Mouse (Mus musculus) layer of hippocampus, postnatal 10 days (tissue): Measurements from ENCODE around the gene Mdfic. TPM values are rescaled to one million over a fixed set of nuclear protein-coding genes. Genes with fewer than 3 reads are reported as not detected.
"Not testable (repeated sequence)": the region's sequence is repeated elsewhere in the genome, so short reads cannot be mapped to it uniquely, and the experiment has no call there.

Experiments
- DNase-seq, 2 experiments: peaks; one replicate each; pipeline ENCODE4 v3.0.0; 2021; ENCODE audit warnings: low spot score in 2 of 2
- long read RNA-seq: library from polyadenylated mRNA; stranded (forward); transcript quantifications from one replicate; pipeline ENCODE4 v2.0.0, GENCODE M21; 2023
- total RNA-seq, 2 experiments: library from RNA; stranded (reverse); gene quantifications; 2 replicates each; pipeline ENCODE4 v1.2.3; 2021

The Mdfic gene
- total RNA-seq = 1 to 10 TPM; 4.0 to 6.0 TPM
- long read RNA-seq, partial matches to known transcripts = 0 of 1 reads
- long read RNA-seq, other reads (novel, unspliced or antisense) = 0 of 1 reads

GRCm38 (mm10) chr6:15720461-15720817, at the start of gene Mdfic:
TSS of gene Mdfic (plus strand) at chr6:15720661.
- DNase-seq = peak; percentile 27 to 39

GRCm38 (mm10) chr6:15671364-15671763, 49.1 kb upstream of the Mdfic start:
- no peak for DNase-seq

DNA sequence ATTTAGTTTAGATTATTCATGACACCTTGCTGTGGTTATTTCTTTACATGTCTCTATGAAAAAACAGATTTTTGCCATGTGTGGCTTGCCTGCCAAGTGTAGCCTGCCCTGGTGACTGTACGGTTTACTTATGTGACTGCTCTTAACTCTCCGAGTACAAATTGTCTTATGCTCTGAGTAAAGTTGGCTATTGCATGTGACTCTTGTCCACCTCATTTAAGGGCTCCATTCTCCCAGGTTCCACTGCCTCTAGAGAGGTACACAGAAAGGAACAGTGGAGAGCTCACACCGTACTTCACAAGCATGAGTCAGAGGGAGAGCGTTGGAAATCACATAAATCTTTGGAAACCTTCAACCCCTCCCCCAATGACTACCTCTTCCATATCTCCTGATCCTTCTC, 10.4 kb upstream of the Mdfic start:
- DNase-seq = no peak

GRCm38 (mm10) chr6:15710706-15711105, 9.8 kb upstream of the Mdfic start:
- no peak for DNase-seq

DNA sequence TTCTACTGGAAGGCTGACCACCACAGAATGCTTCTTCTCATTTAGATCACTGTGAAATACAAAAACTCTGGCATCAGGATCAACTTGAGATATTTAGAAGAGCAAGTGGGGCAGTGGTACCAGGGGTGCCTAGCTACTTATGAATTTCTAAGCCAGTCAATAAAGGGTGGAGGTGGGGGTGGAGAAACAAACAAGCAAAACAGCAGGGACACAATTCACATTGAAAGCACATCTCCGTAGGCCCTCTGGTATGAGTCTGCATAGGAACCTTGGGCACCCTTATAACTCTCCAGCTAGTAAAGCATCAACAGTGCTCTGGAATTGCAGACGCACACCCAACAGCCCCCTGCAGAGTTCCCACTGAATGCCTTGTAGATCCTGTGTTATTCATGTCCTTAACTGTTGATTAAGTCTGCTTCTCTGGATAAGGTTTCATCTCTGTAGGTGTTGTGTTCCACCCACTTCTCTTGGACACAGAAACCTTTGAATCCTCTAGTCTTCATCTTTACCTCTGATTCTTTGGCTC, 7.5 kb upstream of the Mdfic start:
- DNase-seq = no peak

DNA sequence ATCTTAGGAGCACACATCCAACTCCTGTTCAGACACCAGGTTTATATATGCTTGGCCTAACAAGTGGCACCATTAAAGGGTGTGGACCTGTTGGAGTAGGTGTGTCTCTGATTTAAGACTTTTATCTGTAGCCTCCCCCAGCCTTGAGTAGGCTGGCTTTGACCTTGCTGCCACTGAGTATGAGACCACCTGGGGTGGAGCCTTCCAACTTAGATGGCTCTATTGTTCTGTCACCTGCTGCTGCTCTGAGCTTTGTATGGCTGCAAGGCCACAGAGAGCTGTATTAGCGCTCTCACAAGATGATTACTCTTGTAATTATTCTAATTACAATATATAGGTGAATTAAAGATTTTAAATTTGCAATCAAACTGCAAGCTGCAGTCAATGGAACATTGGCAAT, 6.4 kb upstream of the Mdfic start:
- not testable (repeated sequence) for DNase-seq

DNA sequence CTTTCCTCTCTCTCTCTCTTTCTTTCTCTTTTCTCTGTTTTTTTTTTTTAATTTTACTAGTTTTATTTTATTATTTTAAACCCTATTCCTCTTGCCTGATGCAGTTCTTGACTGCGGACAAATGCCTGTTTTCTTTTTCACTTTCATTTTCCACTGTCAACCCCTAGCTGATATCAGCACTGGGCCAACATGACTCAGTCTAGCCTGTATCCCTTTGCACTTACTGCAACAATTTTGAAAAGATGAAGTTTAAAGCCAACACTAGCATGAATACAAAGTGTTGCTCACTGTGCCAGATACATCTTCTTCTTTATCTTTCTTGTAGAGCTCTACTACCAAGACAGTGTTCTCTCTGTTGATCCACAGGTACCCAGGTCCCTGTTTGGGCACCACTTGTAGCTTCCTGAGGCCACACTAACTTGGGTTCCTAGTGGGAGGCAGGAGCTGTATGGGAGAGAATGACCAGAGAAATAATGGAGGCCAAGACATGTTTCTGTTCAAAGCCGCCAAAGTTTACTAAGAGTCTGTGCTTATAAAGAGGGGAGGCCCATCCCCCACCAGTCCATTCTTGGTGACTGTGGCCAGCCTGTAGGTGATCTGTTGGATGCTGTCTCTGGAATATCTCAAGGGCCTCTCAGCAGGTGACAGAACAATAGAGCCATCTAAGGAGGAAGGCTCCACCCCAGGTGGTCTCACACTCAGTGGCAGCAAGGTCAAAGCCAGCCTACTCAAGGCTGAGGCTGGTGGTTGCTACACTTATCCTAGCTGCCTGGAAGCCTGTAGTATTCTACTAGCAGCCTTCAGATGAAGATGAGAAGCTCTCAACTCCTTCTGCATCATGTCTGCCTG, 5.2 kb upstream of the Mdfic start:
- DNase-seq = no peak

DNA sequence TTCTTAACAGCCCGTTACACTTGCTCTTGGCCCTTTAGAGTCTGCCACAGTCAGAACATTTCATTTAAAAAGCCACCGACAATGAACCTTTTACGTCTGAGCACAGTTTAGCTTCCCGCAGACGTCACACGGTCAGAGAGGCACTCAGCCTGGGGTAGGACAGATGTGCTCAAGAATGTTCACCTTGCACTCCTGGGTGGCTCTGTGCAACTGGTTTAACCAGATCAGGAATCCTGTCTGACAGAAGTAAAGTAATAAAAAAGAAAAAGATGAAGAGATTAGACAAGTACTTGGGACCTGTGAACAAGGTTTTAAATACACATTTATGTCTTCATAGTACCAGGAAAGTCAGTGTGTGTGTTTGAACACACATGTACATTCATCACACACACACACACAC, 542 bp upstream of the Mdfic start:
- DNase-seq = no peak

DNA sequence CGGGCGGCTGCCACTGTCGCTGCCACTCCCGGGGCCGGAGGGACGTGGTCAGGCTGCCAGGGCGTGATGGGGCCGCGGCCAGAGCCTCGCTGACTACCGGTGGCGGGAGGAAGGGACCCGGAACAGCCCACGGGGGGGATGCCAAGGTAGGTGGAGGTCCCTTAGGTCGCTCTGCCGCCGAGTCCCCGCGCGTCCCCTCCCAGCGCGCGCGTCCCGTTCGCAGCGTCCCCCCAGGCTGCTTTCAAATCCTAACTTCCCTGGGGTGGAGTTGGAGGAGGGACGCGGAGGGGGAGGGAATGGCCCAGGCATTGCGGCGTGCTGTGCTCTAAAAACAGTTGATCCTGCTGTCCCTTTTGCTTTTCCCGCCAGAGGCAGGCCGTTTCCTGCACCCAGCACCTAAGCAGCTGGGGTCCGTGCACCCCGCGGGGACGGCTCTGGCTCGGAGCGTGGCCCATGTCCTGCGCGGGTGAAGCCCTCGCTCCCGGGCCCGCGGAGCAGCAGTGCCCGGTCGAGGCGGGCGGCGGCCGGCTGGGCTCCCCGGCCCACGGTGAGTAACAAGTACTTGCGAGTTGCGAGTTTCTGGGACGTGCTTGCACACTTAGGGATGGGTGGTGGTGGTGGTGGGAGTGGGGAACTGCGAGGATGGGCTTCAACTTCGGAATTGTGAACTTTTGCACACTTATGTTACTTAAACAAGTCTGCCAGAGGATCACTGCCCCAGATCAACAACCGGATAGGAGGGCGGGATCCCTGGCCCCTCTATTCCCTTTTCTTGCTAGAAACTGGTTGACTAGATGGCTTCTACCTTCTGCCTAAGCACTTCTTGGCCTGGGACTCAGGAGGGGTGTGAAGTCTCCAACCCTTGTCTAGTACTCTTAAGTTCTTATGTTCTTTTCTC, 606 bp downstream of the Mdfic start:
- DNase-seq = peak; percentile 20 to 44

- no peak for DNase-seq
Measured at GRCm38 (mm10) chr6:15721716-15722031, 1.2 kb downstream of the Mdfic start.

GRCm38 (mm10) chr6:15722631-15723030, 2.2 kb downstream of the Mdfic start:
- not testable (repeated sequence) for DNase-seq

- DNase-seq = no peak
Measured at GRCm38 (mm10) chr6:15724304-15724703, 3.8 kb downstream of the Mdfic start.

DNA sequence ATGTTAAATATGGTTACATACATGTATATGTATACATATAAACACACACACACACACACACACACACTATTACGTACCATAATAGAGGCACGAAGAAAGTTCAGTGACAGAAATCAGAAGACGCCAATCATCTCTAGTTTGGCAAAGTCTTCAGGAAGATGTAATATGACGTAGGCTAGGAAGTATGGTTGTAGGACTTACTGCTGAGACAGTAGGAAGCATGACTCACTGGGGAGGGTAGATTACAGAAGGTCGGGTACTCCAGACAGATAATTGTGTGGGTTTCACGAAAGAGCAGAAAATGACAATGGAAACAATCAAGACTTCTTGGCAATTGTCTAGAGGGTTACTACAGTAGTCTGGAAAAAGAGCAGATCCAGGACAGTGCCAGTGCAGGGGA, 6.0 kb downstream of the Mdfic start:
- DNase-seq = no peak

DNA sequence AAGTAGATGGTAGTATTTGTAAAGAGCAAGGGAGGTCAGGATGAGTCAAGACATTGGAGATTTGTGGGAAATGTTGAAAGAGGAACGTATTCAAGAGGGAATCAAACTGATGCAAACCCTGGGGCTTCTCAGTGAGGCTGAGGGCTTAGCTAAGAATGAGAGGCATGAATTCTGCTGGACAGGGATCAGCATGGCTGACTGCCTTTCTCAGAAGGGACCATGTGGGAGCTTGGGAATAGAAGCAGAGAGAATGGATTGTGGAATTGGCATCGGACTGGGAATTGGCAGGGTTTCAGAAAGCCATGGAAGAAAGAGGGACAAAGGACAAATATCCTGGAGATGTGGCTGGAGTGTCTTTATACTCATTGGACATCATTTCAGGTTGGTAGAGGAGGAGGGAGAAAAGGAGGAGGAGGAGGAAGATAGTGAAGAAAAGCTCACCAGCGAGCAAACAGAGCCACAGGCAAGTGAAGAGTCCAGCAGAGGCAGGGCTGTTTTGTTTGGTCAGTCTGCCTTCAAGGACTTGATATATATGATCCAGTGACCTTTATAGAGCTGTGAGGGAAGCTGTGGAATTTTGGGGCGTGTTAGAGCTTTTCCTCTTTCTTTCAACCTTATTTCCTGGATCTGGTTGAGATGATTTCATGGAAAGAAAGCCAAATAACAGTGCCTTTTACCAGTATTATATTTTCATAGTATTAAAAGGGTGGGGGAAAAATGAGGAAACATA, 7.4 kb downstream of the Mdfic start:
- no peak for DNase-seq

DNA sequence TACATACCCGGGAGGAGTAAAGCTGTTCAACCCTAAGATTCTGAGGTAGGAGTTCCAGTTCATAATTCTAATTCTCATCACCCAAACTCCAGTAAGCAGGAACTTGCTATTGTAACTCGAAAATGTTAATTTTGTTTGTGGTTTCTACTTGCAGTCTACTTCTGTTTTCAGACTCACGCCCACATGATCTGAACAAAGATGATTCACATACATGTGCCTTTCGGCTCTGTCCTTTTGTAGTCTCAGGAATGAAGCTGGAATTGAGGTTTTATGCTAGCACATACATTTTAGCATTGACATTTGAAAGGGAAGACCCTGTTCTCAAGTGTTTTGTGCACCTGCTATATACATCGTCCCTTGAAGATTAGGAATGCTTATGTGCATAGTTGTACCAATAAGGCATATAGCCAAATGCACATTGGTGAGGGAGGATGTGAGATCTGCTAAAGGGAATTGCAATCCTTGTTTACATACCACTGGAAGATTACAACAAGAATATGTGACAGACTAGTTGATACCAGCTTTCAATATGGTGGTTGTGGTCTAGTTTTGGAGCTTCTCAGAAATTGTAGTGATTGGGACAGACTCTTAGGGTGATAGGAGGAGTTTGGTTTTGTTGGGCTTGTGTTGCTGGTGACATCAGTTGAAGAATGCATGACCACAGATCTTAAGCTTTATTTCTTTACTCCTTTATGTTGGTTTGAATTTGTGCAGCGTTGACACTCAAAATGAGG, 8.6 kb downstream of the Mdfic start:
- DNase-seq = no peak

- DNase-seq = no peak
Measured at GRCm38 (mm10) chr6:15730258-15730657, 9.8 kb downstream of the Mdfic start.

DNA sequence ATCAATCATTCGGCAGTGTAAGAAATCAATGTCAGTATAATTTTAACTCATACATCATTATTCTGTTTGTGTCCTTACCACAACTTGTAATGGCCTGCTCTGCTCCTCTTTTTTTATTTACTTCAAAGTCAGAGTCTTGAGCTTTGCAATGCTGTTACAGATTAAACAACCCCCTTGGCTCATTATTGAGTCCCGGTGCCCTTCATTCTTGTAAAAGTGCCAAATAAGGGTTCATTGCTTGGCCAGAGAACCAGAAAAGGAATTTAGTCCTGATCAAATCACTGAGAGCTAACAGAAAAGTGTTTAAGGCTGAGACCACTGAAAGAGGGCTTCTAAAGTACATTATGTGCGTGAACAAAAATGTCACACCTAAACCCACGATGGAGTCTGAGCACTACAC, 10.2 kb downstream of the Mdfic start:
- DNase-seq = no peak

GRCm38 (mm10) chr6:15731452-15731851, 11.0 kb downstream of the Mdfic start:
- DNase-seq = no peak

GRCm38 (mm10) chr6:15737312-15737911, 17.0 kb downstream of the Mdfic start:
- no peak for DNase-seq

- DNase-seq = no peak
Measured at GRCm38 (mm10) chr6:15738331-15738943, 18.0 kb downstream of the Mdfic start.
